Mouse (Mus musculus) liver, postnatal 0 days (tissue): ENCODE measurements at regions not wholly inside any gene's neighbourhood (a gene's known extent, or its start where the extent isn't known, plus 50 kb on each side); places are given as distances from the start of the nearest gene placed in this dataset.

Experiments
- ATAC-seq: fragments of 200-750 bp; cut with Nextera tagmentation; 2 replicates; pipeline ENCODE4 v1.8.0; 2017; ENCODE audit warnings: mild to moderate bottlenecking, moderate library complexity
- DNase-seq: peaks from one replicate; pipeline ENCODE4 v3.0.0-alpha.2; 2016
- H3K27ac ChIP-seq: fragments of 300-500 bp; sonication (generic); 2 replicates; pipeline ENCODE4 v1.5.1; 2014; ENCODE audit warnings: antibody characterized with exemption, moderate library complexity, mild to moderate bottlenecking, low read depth
- H3K27me3 ChIP-seq: fragments of 300-500 bp; sonication (generic); 2 replicates; pipeline ENCODE4 v1.6.1; 2014; ENCODE audit warnings: low read length, control low read depth, mixed read lengths; ENCODE audit not compliant: insufficient read depth
- H3K36me3 ChIP-seq: fragments of 300-500 bp; sonication (generic); replicated peaks from 2 replicates; pipeline ENCODE4 v1.6.1; 2014; ENCODE audit warnings: mild to moderate bottlenecking, control low read depth, low read length, moderate library complexity, mixed read lengths; ENCODE audit not compliant: insufficient read depth
- H3K4me1 ChIP-seq: fragments of 300-500 bp; sonication (generic); 2 replicates; pipeline ENCODE4 v1.6.1; 2014; ENCODE audit warnings: antibody characterized with exemption, mild to moderate bottlenecking, control low read depth; ENCODE audit not compliant: insufficient read depth
- H3K4me2 ChIP-seq: fragments of 300-500 bp; sonication (generic); 2 replicates; pipeline ENCODE4 v1.6.1; 2014; ENCODE audit warnings: low read depth, mild to moderate bottlenecking, low read length, moderate library complexity, mixed read lengths
- H3K4me3 ChIP-seq: fragments of 300-500 bp; sonication (generic); 2 replicates; pipeline ENCODE4 v1.5.1; 2014; ENCODE audit warnings: low read depth, low read length
- H3K9ac ChIP-seq: fragments of 300-500 bp; sonication (generic); replicated peaks from 2 replicates; pipeline ENCODE4 v1.6.1; 2014; ENCODE audit warnings: mild to moderate bottlenecking, moderate library complexity
- H3K9me3 ChIP-seq: fragments of 300-500 bp; sonication (generic); 2 replicates; pipeline ENCODE4 v1.6.1; 2016; ENCODE audit warnings: mild to moderate bottlenecking, control low read depth, low read length, mixed read lengths
- CTCF ChIP-seq: sonication (generic); IDR thresholded peaks from 2 replicates; pipeline ENCODE4 v1.5.1; 2016; ENCODE audit warnings: antibody characterized with exemption, low read depth
- EP300 ChIP-seq: IDR thresholded peaks from 2 replicates; pipeline ENCODE4 v1.6.1; 2016; ENCODE audit warnings: antibody characterized with exemption, low read depth, mild to moderate bottlenecking
- WGBS: fragments of 180-500 bp; shearing (Covaris S2); extraction: QIAGEN DNeasy Blood & Tissue Kit; methylation state at CpG from one replicate; pipeline ENCODE4 v1.1.7; 2014; ENCODE audit not compliant: insufficient replicate concordance; 5-methylcytosine and 5-hydroxymethylcytosine counted together

DNA sequence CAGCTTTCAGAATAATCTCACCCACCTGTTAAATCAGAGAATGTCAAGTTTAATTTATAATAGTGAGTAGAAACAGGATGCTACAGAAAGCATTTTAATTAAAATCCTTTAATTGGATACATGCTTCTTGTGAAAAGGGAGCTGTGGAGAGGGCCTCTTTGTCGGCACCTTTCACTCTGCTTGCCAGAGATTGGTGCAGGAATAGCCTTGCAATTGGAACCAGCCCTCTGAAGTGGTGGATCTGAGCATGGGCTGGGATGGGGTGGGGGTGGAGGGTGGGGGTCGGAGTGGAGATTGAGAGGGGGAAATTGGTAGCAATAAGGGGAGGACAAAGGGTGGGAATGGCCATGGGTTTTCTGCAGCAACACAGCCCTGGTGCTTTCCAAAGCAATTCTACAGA is 207.2 kb downstream of the Tbx15 start:
- TF ChIP-seq EP300 = no peak
- no peak for TF ChIP-seq CTCF
- DNase-seq (no peak), ATAC-seq (no peak)
- Histone ChIP-seq H3K4me2 (no peak overlapping the region), H3K9ac (no peak overlapping the region), H3K4me1 (no peaks in the 10 kb centered on the region), H3K27ac (no peak overlapping the region), H3K36me3 (no peaks in the 10 kb centered on the region), H3K9me3 (no peaks in the 10 kb centered on the region), H3K27me3 (no peaks in the 10 kb centered on the region), H3K4me3 (no peak overlapping the region)
- WGBS = 53% methylated on average over 2 of the region's 2 CpGs

DNA sequence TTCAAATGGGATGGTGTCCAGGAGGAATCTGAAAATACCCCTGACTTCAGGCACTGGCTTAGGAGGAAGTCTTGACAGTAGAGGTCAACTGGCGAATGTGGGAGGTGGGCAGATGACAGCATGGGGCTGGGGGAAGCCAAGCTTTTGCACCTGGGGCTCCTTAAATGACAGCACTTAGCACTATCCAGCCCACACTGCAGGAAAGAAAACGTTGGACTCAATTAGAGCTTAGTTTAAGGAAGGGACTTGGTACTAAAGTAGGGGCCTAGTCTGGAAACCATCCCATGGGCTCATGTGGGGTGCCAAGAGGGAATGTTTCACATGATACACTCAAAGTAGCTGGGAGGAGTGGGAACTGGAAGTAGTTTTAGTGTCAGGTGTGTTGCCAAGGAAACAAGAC is 207.6 kb downstream of the Tbx15 start:
- H3K4me2 ChIP-seq = no peak overlapping the region
- H3K36me3 ChIP-seq = no peaks in the 10 kb centered on the region
- DNase-seq = no peak
- no peak for TF ChIP-seq CTCF
- TF ChIP-seq EP300 = no peak
- no peak overlapping the region for H3K9ac ChIP-seq
- no peak for ATAC-seq
- 37% methylated on average over 2 of the region's 2 CpGs for WGBS
- no peak overlapping the region for H3K4me3 ChIP-seq
- no peaks in the 10 kb centered on the region for H3K27me3 ChIP-seq
- H3K4me1 ChIP-seq = no peaks in the 10 kb centered on the region
- no peaks in the 10 kb centered on the region for H3K9me3 ChIP-seq
- no peak overlapping the region for H3K27ac ChIP-seq

DNA sequence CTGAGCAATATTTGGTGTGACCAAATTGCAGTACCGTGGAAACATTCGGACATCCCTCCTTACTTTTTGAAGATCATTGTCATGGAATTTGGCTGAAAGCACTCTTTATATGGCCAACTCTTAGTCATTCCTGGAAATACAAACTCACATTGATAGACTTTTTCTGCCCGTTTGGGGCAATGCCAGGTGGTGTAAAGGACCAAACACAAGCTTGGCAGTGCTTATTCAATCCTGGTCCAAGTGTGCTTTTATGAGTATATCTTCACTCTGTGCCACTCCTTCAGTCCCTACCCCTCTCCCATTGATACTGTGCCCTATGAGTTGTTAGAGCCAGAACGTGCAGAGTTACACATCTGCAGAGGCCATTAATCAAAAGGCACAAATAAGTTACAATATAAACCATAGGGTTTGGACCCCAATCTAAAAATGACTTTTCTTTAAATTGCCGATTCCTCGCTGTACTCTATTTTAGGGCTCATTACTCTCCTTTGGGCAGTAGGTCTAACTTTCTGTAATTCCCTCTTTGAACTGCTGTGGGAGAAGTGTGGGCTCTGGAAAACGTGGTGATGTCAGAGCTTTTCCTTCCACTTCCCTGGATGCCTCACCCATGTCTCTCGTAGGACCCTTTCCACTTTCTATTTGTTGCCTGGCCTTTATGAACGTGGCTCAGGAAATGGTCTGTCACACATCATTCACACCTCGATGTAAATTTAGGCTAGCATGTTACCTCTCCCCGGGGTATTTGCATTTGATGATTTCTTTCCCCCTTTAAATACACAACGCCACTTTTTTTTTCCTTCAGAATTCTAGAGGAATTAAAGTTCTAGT is 219.1 kb downstream of the Tbx15 start:
- Histone ChIP-seq H3K4me2 (no peak overlapping the region), H3K9me3 (no peaks in the 10 kb centered on the region), H3K9ac (no peak overlapping the region), H3K4me1 (no peaks in the 10 kb centered on the region), H3K27me3 (no peaks in the 10 kb centered on the region), H3K27ac (no peak overlapping the region), H3K36me3 (no peaks in the 10 kb centered on the region), H3K4me3 (no peak overlapping the region)
- WGBS = 59% methylated on average over 12 of the region's 12 CpGs
- DNase-seq (no peak), ATAC-seq (no peak)
- no peak for TF ChIP-seq EP300
- no peak for TF ChIP-seq CTCF

DNA sequence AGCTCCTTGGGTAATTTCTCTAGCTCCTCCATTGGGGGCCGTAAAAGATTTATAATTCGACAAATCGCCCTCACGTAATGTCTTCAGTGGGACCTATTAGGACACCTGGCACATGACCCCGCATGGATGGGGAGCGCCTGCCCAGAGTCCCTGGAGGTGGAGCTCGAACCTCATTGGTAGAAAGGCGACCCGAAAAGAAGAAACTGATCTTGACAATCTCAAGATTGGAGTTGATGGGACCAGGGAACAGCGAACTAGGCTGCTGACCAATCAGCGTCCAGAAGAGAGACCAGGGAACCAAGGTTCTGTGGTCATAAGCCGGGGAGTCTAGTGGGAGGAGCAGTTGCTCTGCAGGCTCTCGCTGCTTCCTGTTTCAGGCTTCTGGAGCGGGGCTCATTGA is 259.8 kb downstream of the Tbx15 start:
- TF ChIP-seq CTCF (no peak), EP300 (no peak)
- no peak for DNase-seq
- H3K27ac ChIP-seq = no peak overlapping the region
- no peaks in the 10 kb centered on the region for H3K27me3 ChIP-seq
- H3K4me3 ChIP-seq = no peak overlapping the region
- H3K36me3 ChIP-seq = no peaks in the 10 kb centered on the region
- no peak overlapping the region for H3K4me2 ChIP-seq
- H3K4me1 ChIP-seq = no peaks in the 10 kb centered on the region
- H3K9me3 ChIP-seq = no peaks in the 10 kb centered on the region
- WGBS = 79% methylated on average over 14 of the region's 14 CpGs
- ATAC-seq = no peak
- H3K9ac ChIP-seq = no peak overlapping the region

DNA sequence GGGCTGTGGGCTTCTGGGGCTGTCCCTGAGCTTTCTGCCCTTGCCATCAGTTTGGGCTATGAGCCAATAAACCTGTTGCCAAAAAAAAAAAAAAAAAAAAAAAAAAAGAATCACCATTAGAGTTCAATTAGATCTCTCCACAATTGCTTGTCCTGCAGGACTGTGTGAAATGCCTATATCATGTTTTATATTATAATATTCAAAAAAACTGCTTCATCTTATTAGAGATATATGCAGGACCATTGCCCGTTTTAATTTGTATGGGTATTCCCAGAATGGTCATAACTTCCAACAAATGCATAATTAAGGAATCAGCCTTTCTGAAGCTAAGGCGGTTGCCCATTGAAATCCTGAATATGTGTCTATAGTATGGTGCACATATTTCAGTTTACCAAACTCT is 264.6 kb downstream of the Tbx15 start:
- Histone ChIP-seq H3K9ac (no peak overlapping the region), H3K4me3 (no peak overlapping the region), H3K27ac (no peak overlapping the region), H3K27me3 (no peaks in the 10 kb centered on the region), H3K4me2 (no peak overlapping the region), H3K36me3 (no peaks in the 10 kb centered on the region), H3K4me1 (no peaks in the 10 kb centered on the region), H3K9me3 (no peaks in the 10 kb centered on the region)
- ATAC-seq = no peak
- no peak for DNase-seq
- TF ChIP-seq CTCF = no peak
- TF ChIP-seq EP300 = no peak
- 73% methylated on average over 2 of the region's 2 CpGs for WGBS

DNA sequence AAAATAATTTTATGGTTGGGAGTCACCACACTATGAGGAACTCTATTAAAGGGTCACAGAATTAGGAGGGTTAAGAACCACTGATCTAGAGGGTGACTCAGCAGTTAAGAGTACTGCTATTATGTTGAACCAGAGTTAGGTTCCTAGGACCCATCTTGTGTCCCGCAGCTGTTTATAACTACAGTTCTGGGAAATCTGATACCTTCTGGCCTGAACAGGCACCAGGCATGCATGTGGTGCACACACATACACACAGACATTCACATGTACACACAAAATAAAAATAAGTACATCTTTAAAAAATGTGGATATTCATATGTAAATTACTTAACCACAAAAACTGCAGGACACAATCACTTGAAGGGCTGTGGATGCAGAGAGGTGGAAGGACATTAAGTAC is 272.1 kb downstream of the Tbx15 start:
- H3K36me3 ChIP-seq = no peaks in the 10 kb centered on the region
- ATAC-seq (no peak), DNase-seq (no peak)
- 77% methylated on average over 1 of the region's 1 CpGs for WGBS
- H3K4me3 ChIP-seq = no peak overlapping the region
- no peak overlapping the region for H3K9ac ChIP-seq
- H3K27ac ChIP-seq = no peak overlapping the region
- TF ChIP-seq CTCF (no peak), EP300 (no peak)
- no peak overlapping the region for H3K4me2 ChIP-seq
- H3K27me3 ChIP-seq = no peaks in the 10 kb centered on the region
- no peaks in the 10 kb centered on the region for H3K4me1 ChIP-seq
- no peaks in the 10 kb centered on the region for H3K9me3 ChIP-seq
